Mouse (Mus musculus) liver, embryonic 11.5 days (tissue): ENCODE measurements around the gene Tmem116. TPM values are rescaled to one million over a fixed set of nuclear protein-coding genes. Genes with fewer than 3 reads are reported as not detected.
"Not testable (repeated sequence)": the region's sequence is repeated elsewhere in the genome, so short reads cannot be mapped to it uniquely, and the experiment has no call there.

Experiments
- ATAC-seq: fragments of 200-750 bp; cut with Nextera tagmentation; replicated peaks from 2 replicates; pipeline ENCODE4 v1.8.0; 2017; ENCODE audit warnings: moderate number of reproducible peaks, mild to moderate bottlenecking, moderate TSS enrichment, moderate library complexity; ENCODE audit not compliant: low FRiP score
- DNase-seq: peaks from one replicate; pipeline ENCODE4 v3.0.0-alpha.2; 2017; ENCODE audit warnings: low spot score
- H3K27ac ChIP-seq: fragments of 300-500 bp; sonication (generic); 2 replicates; pipeline ENCODE4 v1.5.1; 2014; ENCODE audit warnings: mild to moderate bottlenecking, low read depth, low read length, control low read depth
- H3K27me3 ChIP-seq: fragments of 300-500 bp; sonication (generic); replicated peaks from 2 replicates; pipeline ENCODE4 v1.6.1; 2014; ENCODE audit warnings: low read length, mixed read lengths; ENCODE audit not compliant: control insufficient read depth, insufficient read depth
- H3K36me3 ChIP-seq: fragments of 300-500 bp; sonication (generic); 2 replicates; pipeline ENCODE4 v1.6.1; 2014; ENCODE audit warnings: mild to moderate bottlenecking, low read length, moderate library complexity, mixed read lengths; ENCODE audit not compliant: control insufficient read depth, insufficient read depth
- H3K4me1 ChIP-seq: fragments of 300-500 bp; sonication (generic); replicated peaks from 2 replicates; pipeline ENCODE4 v1.6.1; 2014; ENCODE audit warnings: low read length, mixed read lengths; ENCODE audit not compliant: control insufficient read depth, insufficient read depth
- H3K4me2 ChIP-seq: fragments of 300-500 bp; sonication (generic); 2 replicates; pipeline ENCODE4 v1.6.1; 2014; ENCODE audit warnings: mild to moderate bottlenecking, control low read depth, moderate library complexity
- H3K4me3 ChIP-seq: fragments of 300-500 bp; sonication (generic); 2 replicates; pipeline ENCODE4 v1.5.1; 2014; ENCODE audit warnings: low read depth, low read length, control low read depth
- H3K9ac ChIP-seq: fragments of 300-500 bp; sonication (generic); 2 replicates; pipeline ENCODE4 v1.6.1; 2014; ENCODE audit warnings: low read depth, low read length, control low read depth
- H3K9me3 ChIP-seq: fragments of 300-500 bp; sonication (generic); 2 replicates; pipeline ENCODE4 v1.6.1; 2016; ENCODE audit warnings: low read length, inconsistent platforms, mixed read lengths; ENCODE audit not compliant: control insufficient read depth
- WGBS: fragments of 180-500 bp; shearing (Covaris S2); extraction: QIAGEN DNeasy Blood & Tissue Kit; methylation state at CpG from one replicate; pipeline ENCODE4 v1.1.7; 2014; 5-methylcytosine and 5-hydroxymethylcytosine counted together
- polyA plus RNA-seq: library from polyadenylated mRNA; unstranded; fragments of >200 nt; fragmentation: Nextera tagmentation; extraction: Ambion mirVana; gene quantifications from 2 replicates; pipeline ENCODE4 v1.2.1, GENCODE M21; 2014

Gene Tmem116
- polyA plus RNA-seq, 1 experiment from 2014 or later = 1.1 TPM

- ATAC-seq (no peak), DNase-seq (no peak)
- Histone ChIP-seq H3K27ac (no peak overlapping the region), H3K4me1 (no peaks in the 10 kb centered on the region), H3K9me3 (no peaks in the 10 kb centered on the region), H3K27me3 (no peaks in the 10 kb centered on the region), H3K36me3 (no peaks in the 10 kb centered on the region), H3K4me2 (no peak overlapping the region), H3K9ac (no peak overlapping the region), H3K4me3 (no peak overlapping the region)
- 72% methylated on average over 1 of the region's 1 CpGs for WGBS
These were observed 55.2 kb downstream of the Tmem116 start for GRCm38 (mm10) chr5:121506846-121507245.

DNA sequence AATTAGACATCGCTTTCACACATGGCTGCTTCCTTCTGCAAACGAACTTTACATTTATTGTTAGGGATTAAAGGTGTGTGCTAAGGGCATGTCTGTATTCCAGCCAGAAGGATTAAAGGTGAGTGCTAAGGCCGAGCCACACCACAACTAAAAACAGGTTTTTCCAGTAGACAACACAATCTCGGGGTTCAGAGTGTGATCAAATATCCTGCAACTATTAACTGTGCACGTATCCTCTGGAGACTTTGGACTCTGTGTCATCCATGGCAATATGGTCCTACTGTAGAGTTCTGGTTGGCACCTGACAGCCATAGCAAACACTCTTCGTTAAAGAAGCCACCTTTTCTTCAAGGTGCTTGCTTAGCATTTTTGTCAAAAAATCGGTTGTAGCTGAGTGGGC, 58.3 kb downstream of the Tmem116 start:
- H3K9ac ChIP-seq = no peak overlapping the region
- H3K27me3 ChIP-seq = no peaks in the 10 kb centered on the region
- 78% methylated on average over 7 of the region's 7 CpGs for WGBS
- no peaks in the 10 kb centered on the region for H3K9me3 ChIP-seq
- no peak overlapping the region for H3K4me2 ChIP-seq
- H3K4me3 ChIP-seq = no peak overlapping the region
- H3K4me1 ChIP-seq = no peaks in the 10 kb centered on the region
- ATAC-seq (no peak), DNase-seq (no peak)
- H3K36me3 ChIP-seq = no peaks in the 10 kb centered on the region
- no peak overlapping the region for H3K27ac ChIP-seq

DNA sequence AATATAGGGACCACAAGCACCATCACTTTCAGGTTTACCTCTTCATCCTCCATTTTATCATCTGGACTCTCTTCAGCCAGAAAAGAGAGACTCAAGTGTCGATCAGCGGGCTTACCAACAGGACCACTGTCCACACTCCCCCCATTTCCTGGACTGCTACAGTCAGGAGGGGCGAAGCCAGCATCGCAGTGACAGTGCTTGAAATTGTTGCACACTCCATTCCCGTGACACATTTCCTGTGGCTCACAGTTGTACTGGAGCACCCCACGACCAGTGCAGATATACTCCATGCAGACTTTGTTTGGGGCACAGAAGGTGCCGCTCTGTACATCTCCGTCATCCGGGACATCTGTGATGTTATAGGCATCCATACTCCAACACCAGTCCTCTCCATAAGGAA, 67.3 kb downstream of the Tmem116 start:
- no peak overlapping the region for H3K4me2 ChIP-seq
- ATAC-seq (no peak), DNase-seq (no peak)
- H3K9me3 ChIP-seq = no peaks in the 10 kb centered on the region
- H3K4me1 ChIP-seq = no peaks in the 10 kb centered on the region
- no peak overlapping the region for H3K27ac ChIP-seq
- no peak overlapping the region for H3K9ac ChIP-seq
- H3K36me3 ChIP-seq = peaks cover 8% of the 10 kb centered on the region; the same call in 1 of the 2 replicates
- 83% methylated on average over 9 of the region's 9 CpGs for WGBS
- no peak overlapping the region for H3K4me3 ChIP-seq
- H3K27me3 ChIP-seq = no peaks in the 10 kb centered on the region

- H3K4me3 ChIP-seq, H3K9me3 ChIP-seq, ATAC-seq, DNase-seq, H3K27ac ChIP-seq, H3K4me2 ChIP-seq, H3K9ac ChIP-seq, H3K27me3 ChIP-seq, H3K4me1 ChIP-seq: not testable (repeated sequence)
- H3K36me3 ChIP-seq = peaks cover 14% of the 10 kb centered on the region; the same call in 1 of the 2 replicates
- WGBS = 72% methylated on average over 11 of the region's 17 CpGs
These were observed 68.1 kb downstream of the Tmem116 start for GRCm38 (mm10) chr5:121519758-121520157.

DNA sequence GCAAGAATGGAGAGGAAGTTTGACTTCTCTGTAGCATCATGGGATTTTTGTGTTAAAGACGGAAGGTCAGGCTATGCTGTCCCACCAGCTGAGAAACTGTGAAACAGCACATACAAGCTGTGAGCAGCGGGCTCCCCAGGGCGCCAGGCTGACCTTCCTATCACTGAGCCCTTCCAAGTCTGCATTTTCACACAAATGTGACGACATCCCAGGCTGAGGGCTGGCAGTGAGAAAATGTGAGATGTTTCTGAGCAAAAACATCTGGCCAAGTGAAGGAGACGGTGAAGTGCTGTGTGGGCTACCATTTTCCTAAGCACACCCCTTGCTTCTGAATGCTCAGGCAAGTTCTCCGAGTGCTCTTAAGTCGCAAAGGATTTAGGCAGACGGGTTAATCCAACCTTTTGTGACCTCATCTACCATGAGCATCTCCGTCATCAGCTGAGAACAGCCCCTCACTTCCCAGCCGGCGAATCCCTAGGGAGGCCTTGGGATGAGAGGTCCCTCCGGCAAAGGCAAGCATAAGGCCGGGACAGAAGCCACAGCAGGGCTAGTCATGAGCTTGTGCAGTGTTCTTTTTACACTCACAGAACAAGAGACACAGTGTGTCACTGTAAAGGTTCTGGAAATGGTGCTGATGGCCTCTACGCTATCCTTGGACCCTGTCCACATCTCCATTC, 74.2 kb downstream of the Tmem116 start:
- Histone ChIP-seq H3K4me3 (no peak overlapping the region), H3K4me2 (no peak overlapping the region), H3K9ac (no peak overlapping the region), H3K27ac (no peak overlapping the region), H3K9me3 (no peaks in the 10 kb centered on the region), H3K4me1 (no peaks in the 10 kb centered on the region), H3K27me3 (no peaks in the 10 kb centered on the region), H3K36me3 (peaks cover 47% of the 10 kb centered on the region)
- DNase-seq (no peak), ATAC-seq (no peak)
- 85% methylated on average over 14 of the region's 14 CpGs for WGBS

DNA sequence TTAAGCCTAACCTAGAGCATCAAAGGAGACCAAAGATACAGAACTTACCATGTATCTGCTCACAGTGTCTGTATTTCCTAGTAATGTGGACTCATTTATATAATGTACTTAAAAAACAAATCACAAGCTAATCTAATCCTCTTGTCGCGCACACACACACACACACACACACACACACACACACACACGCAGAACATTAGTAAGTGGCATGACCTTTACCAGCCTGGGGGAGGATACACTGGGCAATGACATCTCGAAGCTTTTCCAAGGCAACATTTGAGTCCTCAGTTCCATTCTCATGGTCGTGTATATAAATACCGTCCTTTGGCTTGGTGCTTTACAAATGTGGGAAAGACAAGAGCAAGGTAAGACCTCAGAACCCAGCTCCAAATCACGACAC, 74.8 kb downstream of the Tmem116 start:
- DNase-seq (no peak), ATAC-seq (no peak)
- Histone ChIP-seq H3K9ac (no peak overlapping the region), H3K4me2 (no peak overlapping the region), H3K27me3 (no peaks in the 10 kb centered on the region), H3K36me3 (peaks cover 50% of the 10 kb centered on the region), H3K4me1 (no peaks in the 10 kb centered on the region), H3K4me3 (no peak overlapping the region), H3K27ac (no peak overlapping the region), H3K9me3 (no peaks in the 10 kb centered on the region)
- 90% methylated on average over 7 of the region's 7 CpGs for WGBS

DNA sequence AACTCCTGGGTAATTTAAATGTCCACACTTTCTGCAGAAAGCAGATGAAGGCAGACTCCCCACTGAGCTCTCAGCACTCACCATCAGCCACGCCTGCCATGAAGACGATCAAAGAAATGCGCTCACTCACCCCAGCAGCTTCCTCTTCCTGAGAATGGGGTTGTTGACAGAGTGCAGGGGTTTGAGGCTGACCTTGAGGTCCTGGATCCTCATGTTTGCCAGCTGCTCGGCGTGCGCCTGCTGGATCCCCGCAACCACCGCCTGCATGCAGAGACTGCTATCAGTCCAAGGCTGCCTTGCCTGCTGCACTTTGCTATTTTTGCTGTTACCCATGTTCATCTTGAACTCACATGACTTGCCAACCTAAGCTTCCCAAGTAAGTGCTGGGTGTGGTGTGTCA, 75.3 kb downstream of the Tmem116 start:
- Histone ChIP-seq H3K36me3 (peaks cover 50% of the 10 kb centered on the region), H3K4me3 (no peak overlapping the region), H3K9me3 (no peaks in the 10 kb centered on the region), H3K27me3 (no peaks in the 10 kb centered on the region), H3K9ac (no peak overlapping the region), H3K27ac (no peak overlapping the region), H3K4me1 (no peaks in the 10 kb centered on the region), H3K4me2 (no peak overlapping the region)
- 82% methylated on average over 8 of the region's 8 CpGs for WGBS
- no peak for DNase-seq
- no peak for ATAC-seq

DNA sequence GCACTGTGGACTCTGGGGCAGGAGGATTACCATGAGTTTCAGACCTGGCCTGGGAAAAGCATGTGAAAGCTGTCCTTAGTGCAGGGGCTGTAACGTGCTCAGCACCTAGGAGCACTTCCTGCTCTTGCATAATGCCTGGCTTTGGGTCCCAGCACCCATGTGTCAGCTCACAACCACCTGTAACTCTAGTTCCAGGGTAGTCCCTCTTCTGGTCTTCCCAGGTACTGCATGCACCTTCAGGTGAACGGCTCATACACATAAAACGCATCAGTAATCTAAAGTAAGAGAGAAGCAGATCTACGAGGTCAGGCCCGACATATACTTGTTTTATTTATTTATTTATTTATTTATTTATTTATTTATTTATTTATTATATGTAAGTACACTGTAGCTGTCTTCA, 82.8 kb downstream of the Tmem116 start:
- peaks cover 45% of the 10 kb centered on the region for H3K36me3 ChIP-seq
- H3K4me1 ChIP-seq = peaks cover 11% of the 10 kb centered on the region
- peak overlapping the region; percentile 65 for H3K27ac ChIP-seq
- H3K27me3 ChIP-seq = no peaks in the 10 kb centered on the region
- no peak for DNase-seq
- ATAC-seq = no peak
- no peak overlapping the region for H3K4me2 ChIP-seq
- H3K4me3 ChIP-seq = no peak overlapping the region
- 86% methylated on average over 5 of the region's 5 CpGs for WGBS
- H3K9me3 ChIP-seq = no peaks in the 10 kb centered on the region
- no peak overlapping the region for H3K9ac ChIP-seq

DNA sequence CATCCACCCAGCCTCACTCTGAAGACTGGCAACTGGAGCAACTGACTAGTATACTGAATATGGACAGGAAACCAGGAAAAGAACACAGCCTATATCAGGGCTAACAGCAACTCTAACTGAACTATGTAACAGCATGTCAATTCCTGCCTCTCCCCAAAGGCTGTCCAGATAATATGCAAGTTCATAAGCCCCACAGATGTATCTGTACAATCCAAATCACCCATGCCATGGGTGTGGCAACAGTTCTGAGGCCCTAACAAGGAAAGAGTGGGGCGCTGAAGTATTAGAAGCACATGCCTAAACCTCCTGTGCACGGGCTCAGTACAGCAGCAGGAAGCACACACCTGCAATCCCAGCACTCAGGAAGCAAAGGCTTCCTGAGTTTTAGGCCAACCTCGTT, 83.4 kb downstream of the Tmem116 start:
- Histone ChIP-seq H3K27me3 (no peaks in the 10 kb centered on the region), H3K4me1 (peaks cover 11% of the 10 kb centered on the region), H3K9ac (no peak overlapping the region), H3K36me3 (peaks cover 40% of the 10 kb centered on the region), H3K4me2 (peak overlapping the region; percentile 46), H3K9me3 (no peaks in the 10 kb centered on the region), H3K4me3 (no peak overlapping the region; the same call in 1 of the 2 replicates), H3K27ac (peak overlapping the region; percentile 65)
- 63% methylated on average over 3 of the region's 3 CpGs for WGBS
- no peak for DNase-seq
- ATAC-seq = peak; percentile 95
